Mouse (Mus musculus) lung, embryonic 14.5 days (tissue): ENCODE results near the gene Ksr1. TPM values are rescaled to one million over a fixed set of nuclear protein-coding genes. Genes with fewer than 3 reads are reported as not detected.

Experiments
- ATAC-seq: fragments of 200-750 bp; cut with Nextera tagmentation; 2 replicates; pipeline ENCODE4 v1.8.0; 2017; ENCODE audit warnings: mild to moderate bottlenecking, moderate TSS enrichment, moderate library complexity; ENCODE audit not compliant: insufficient read depth
- DNase-seq: peaks from one replicate; pipeline ENCODE4 v3.0.0-alpha.2; 2015
- H3K27ac ChIP-seq: fragments of 300-500 bp; sonication (generic); 2 replicates; pipeline ENCODE4 v1.5.1; 2014; ENCODE audit warnings: low read depth, mild to moderate bottlenecking, moderate library complexity
- H3K27me3 ChIP-seq: fragments of 300-500 bp; sonication (generic); 2 replicates; pipeline ENCODE4 v1.6.1; 2014; ENCODE audit warnings: low read length, control low read depth; ENCODE audit not compliant: insufficient read depth
- H3K36me3 ChIP-seq: fragments of 300-500 bp; sonication (generic); 2 replicates; pipeline ENCODE4 v1.6.1; 2014; ENCODE audit warnings: control low read depth; ENCODE audit not compliant: insufficient read depth
- H3K4me1 ChIP-seq: fragments of 300-500 bp; sonication (generic); 2 replicates; pipeline ENCODE4 v1.6.1; 2014; ENCODE audit warnings: antibody characterized with exemption, control low read depth; ENCODE audit not compliant: insufficient read depth
- H3K4me2 ChIP-seq: fragments of 300-500 bp; sonication (generic); 2 replicates; pipeline ENCODE4 v1.6.1; 2014; ENCODE audit warnings: mild to moderate bottlenecking
- H3K4me3 ChIP-seq: fragments of 300-500 bp; sonication (generic); 2 replicates; pipeline ENCODE4 v1.5.1; 2014; ENCODE audit warnings: low read depth, low read length
- H3K9ac ChIP-seq: fragments of 300-500 bp; sonication (generic); 2 replicates; pipeline ENCODE4 v1.6.1; 2014
- H3K9me3 ChIP-seq: fragments of 300-500 bp; sonication (generic); 2 replicates; pipeline ENCODE4 v1.6.1; 2016; ENCODE audit warnings: low read depth, low read length, control low read depth
- CTCF ChIP-seq: IDR thresholded peaks from 2 replicates; pipeline ENCODE4 v1.5.1; 2016; ENCODE audit warnings: antibody characterized with exemption, low read depth
- WGBS: fragments of 180-500 bp; shearing (Covaris S2); extraction: QIAGEN DNeasy Blood & Tissue Kit; methylation state at CpG from one replicate; pipeline ENCODE4 v1.1.7; 2014; 5-methylcytosine and 5-hydroxymethylcytosine counted together
- polyA plus RNA-seq: library from polyadenylated mRNA; unstranded; fragments of >200 nt; fragmentation: Nextera tagmentation; extraction: Ambion mirVana; gene quantifications from 2 replicates; pipeline ENCODE4 v1.2.1, GENCODE M21; 2014

Gene Ksr1
- polyA plus RNA-seq, 1 experiment from 2014 or later, result 5.1 TPM

GRCm38 (mm10) chr11:79054161-79055152 is 91.8 kb downstream of the Ksr1 start:
- Histone ChIP-seq H3K4me3 (no peak overlapping the region), H3K27me3 (no peaks in the 10 kb centered on the region), H3K9me3 (no peaks in the 10 kb centered on the region), H3K27ac (0 out of 2 replicates have a peak overlapping the region, but pooled peaks have one; percentile 4), H3K4me2 (no peak overlapping the region), H3K9ac (no peak overlapping the region), H3K4me1 (peaks cover 10% of the 10 kb centered on the region), H3K36me3 (no peaks in the 10 kb centered on the region)
- 76% methylated on average over 9 of the region's 9 CpGs for WGBS
- TF ChIP-seq CTCF, result no peak
- ATAC-seq (no peak), DNase-seq (peak; percentile 32)

GRCm38 (mm10) chr11:79053437-79053836 is 92.8 kb downstream of the Ksr1 start:
- Histone ChIP-seq H3K27ac (no peak overlapping the region), H3K36me3 (no peaks in the 10 kb centered on the region), H3K4me3 (no peak overlapping the region), H3K4me2 (no peak overlapping the region), H3K4me1 (peaks cover 10% of the 10 kb centered on the region), H3K9me3 (no peaks in the 10 kb centered on the region), H3K27me3 (no peaks in the 10 kb centered on the region), H3K9ac (no peak overlapping the region)
- no peak for TF ChIP-seq CTCF
- ATAC-seq (no peak), DNase-seq (no peak)

GRCm38 (mm10) chr11:79052769-79053168 is 93.4 kb downstream of the Ksr1 start:
- no peaks in the 10 kb centered on the region for H3K9me3 ChIP-seq
- H3K36me3 ChIP-seq, result no peaks in the 10 kb centered on the region
- H3K27me3 ChIP-seq, result no peaks in the 10 kb centered on the region
- DNase-seq (peak; percentile 30), ATAC-seq (no peak)
- H3K4me3 ChIP-seq, result no peak overlapping the region
- 72% methylated on average over 6 of the region's 6 CpGs for WGBS
- no peak for TF ChIP-seq CTCF
- H3K9ac ChIP-seq, result no peak overlapping the region
- no peak overlapping the region for H3K27ac ChIP-seq
- H3K4me2 ChIP-seq, result no peak overlapping the region
- H3K4me1 ChIP-seq, result peaks cover 8% of the 10 kb centered on the region; the same call in 1 of the 2 replicates

GRCm38 (mm10) chr11:79051522-79051921 is 94.7 kb downstream of the Ksr1 start:
- no peaks in the 10 kb centered on the region for H3K27me3 ChIP-seq
- no peak for ATAC-seq
- H3K27ac ChIP-seq, result no peak overlapping the region
- no peaks in the 10 kb centered on the region for H3K9me3 ChIP-seq
- no peak overlapping the region for H3K4me2 ChIP-seq
- no peak overlapping the region for H3K9ac ChIP-seq
- no peak overlapping the region for H3K4me3 ChIP-seq
- no peak for TF ChIP-seq CTCF
- peaks cover 5% of the 10 kb centered on the region; the same call in 1 of the 2 replicates for H3K4me1 ChIP-seq
- DNase-seq, result no peak
- no peaks in the 10 kb centered on the region for H3K36me3 ChIP-seq
- WGBS, result 81% methylated on average over 9 of the region's 9 CpGs

- H3K27ac ChIP-seq, result no peak overlapping the region
- no peak overlapping the region for H3K9ac ChIP-seq
- H3K4me2 ChIP-seq, result no peak overlapping the region
- H3K27me3 ChIP-seq, result no peaks in the 10 kb centered on the region
- no peak for TF ChIP-seq CTCF
- ATAC-seq, result no peak
- peaks cover 5% of the 10 kb centered on the region; the same call in 1 of the 2 replicates for H3K4me1 ChIP-seq
- H3K36me3 ChIP-seq, result no peaks in the 10 kb centered on the region
- no peak for DNase-seq
- 80% methylated on average over 16 of the region's 16 CpGs for WGBS
- no peaks in the 10 kb centered on the region for H3K9me3 ChIP-seq
- H3K4me3 ChIP-seq, result no peak overlapping the region
Observed at GRCm38 (mm10) chr11:79050781-79051507, 95.3 kb downstream of the Ksr1 start.

GRCm38 (mm10) chr11:79048906-79049305 is 97.3 kb downstream of the Ksr1 start:
- 73% methylated on average over 4 of the region's 4 CpGs for WGBS
- TF ChIP-seq CTCF, result peak; percentile 22; the same call in 1 of the 2 replicates

More at GRCm38 (mm10) chr11:79048906-79049305, 97.3 kb downstream of the Ksr1 start:
- ATAC-seq (no peak), DNase-seq (no peak)
- H3K4me3 ChIP-seq, result no peak overlapping the region
- no peaks in the 10 kb centered on the region for H3K27me3 ChIP-seq
- H3K9me3 ChIP-seq, result no peaks in the 10 kb centered on the region
- H3K9ac ChIP-seq, result no peak overlapping the region
- H3K27ac ChIP-seq, result no peak overlapping the region
- peaks cover 12% of the 10 kb centered on the region; the same call in 1 of the 2 replicates for H3K36me3 ChIP-seq
- no peaks in the 10 kb centered on the region for H3K4me1 ChIP-seq
- no peak overlapping the region for H3K4me2 ChIP-seq
